Mouse (Mus musculus) intestine, embryonic 16.5 days (tissue): Measurements from ENCODE around the gene Nsun7. TPM values are rescaled to one million over a fixed set of nuclear protein-coding genes. Genes with fewer than 3 reads are reported as not detected.

Experiments
- ATAC-seq: fragments of 200-750 bp; cut with Nextera tagmentation; 2 replicates; pipeline ENCODE4 v1.8.0; 2017; ENCODE audit warnings: moderate TSS enrichment, moderate library complexity
- H3K27ac ChIP-seq: fragments of 300-500 bp; sonication (generic); 2 replicates; pipeline ENCODE4 v1.5.1; 2014; ENCODE audit warnings: mild to moderate bottlenecking, low read length
- H3K27me3 ChIP-seq: fragments of 300-500 bp; sonication (generic); replicated peaks from 2 replicates; pipeline ENCODE4 v1.6.1; 2014; ENCODE audit warnings: low read length, control low read depth, mixed read lengths; ENCODE audit not compliant: control insufficient read depth, insufficient read depth
- H3K36me3 ChIP-seq: fragments of 300-500 bp; sonication (generic); 2 replicates; pipeline ENCODE4 v1.6.1; 2014; ENCODE audit warnings: low read length, control low read depth; ENCODE audit not compliant: control insufficient read depth, insufficient read depth
- H3K4me1 ChIP-seq: fragments of 300-500 bp; sonication (generic); 2 replicates; pipeline ENCODE4 v1.6.1; 2014; ENCODE audit warnings: low read length, control low read depth, mixed read lengths; ENCODE audit not compliant: control insufficient read depth, insufficient read depth
- H3K4me2 ChIP-seq: fragments of 300-500 bp; sonication (generic); 2 replicates; pipeline ENCODE4 v1.6.1; 2014; ENCODE audit warnings: low read depth, low read length, control low read depth
- H3K4me3 ChIP-seq: fragments of 300-500 bp; sonication (generic); 2 replicates; pipeline ENCODE4 v1.5.1; 2014; ENCODE audit warnings: mild to moderate bottlenecking, low read length
- H3K9ac ChIP-seq: fragments of 300-500 bp; sonication (generic); 2 replicates; pipeline ENCODE4 v1.6.1; 2014; ENCODE audit warnings: low read depth, low read length
- H3K9me3 ChIP-seq: fragments of 300-500 bp; sonication (generic); 2 replicates; pipeline ENCODE4 v1.6.1; 2016; ENCODE audit warnings: low read length, control low read depth; ENCODE audit not compliant: control insufficient read depth
- WGBS: fragments of 180-500 bp; shearing (Covaris S2); extraction: QIAGEN DNeasy Blood & Tissue Kit; methylation state at CpG from one replicate; pipeline ENCODE4 v1.1.7; 2014; 5-methylcytosine and 5-hydroxymethylcytosine counted together
- polyA plus RNA-seq: library from polyadenylated mRNA; unstranded; fragments of >200 nt; fragmentation: Nextera tagmentation; extraction: Ambion mirVana; gene quantifications from 2 replicates; pipeline ENCODE4 v1.2.1, GENCODE M21; 2015

Gene Nsun7
- polyA plus RNA-seq, result 0.13 and 0.17 TPM in 2 replicates

DNA sequence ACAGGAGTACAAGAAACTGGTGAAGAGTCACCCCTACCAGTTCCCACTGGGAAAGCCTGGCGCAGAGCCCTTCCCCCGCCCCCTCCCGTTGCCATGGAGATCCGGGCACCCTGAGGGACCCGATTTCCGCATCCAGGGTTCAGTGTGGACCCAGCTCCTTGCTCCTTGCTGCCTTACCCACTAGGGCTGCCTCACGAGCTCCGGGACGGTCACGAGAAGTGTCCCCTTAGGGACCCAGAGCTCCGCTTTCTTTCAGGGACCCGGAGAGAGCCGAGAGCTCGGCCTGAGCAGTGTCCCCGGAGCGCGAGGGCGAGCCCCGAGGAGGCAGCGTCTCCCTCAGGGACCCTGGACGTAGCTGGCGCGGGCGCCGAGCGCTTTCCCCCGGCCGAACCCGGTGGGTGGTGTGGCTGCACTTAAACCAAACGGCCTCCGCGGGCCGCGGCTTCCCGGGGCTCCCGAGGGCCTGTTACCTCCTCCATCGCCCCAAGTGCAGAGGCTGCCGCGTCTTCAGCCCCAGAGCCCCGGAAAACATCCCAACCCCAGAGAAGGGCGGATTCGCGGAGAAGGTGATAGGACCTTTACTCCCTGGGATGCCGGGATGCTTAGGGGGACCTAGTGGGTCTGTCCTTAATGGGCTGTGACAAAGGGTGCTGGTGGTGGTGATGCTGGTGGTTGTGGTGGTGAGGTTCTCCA, at the start of gene Nsun7:
Gene Nsun7, plus strand, starts transcription at position 142 of the 693 bp plus-strand sequence.
- H3K4me3 ChIP-seq, result peak within 1 kb of the TSS; percentile 58
- no peaks in the 10 kb centered on the region; the same call in 1 of the 2 replicates for H3K27me3 ChIP-seq
- H3K36me3 ChIP-seq, result no peaks in the 10 kb centered on the region
- peak; percentile 84 for ATAC-seq
- peak within 1 kb of the TSS; percentile 72 for H3K9ac ChIP-seq
- no peak within 1 kb of the TSS for H3K27ac ChIP-seq
- no peaks in the 10 kb centered on the region for H3K9me3 ChIP-seq
- peak within 1 kb of the TSS; percentile 90 for H3K4me2 ChIP-seq
- no peaks in the 10 kb centered on the region for H3K4me1 ChIP-seq
- WGBS, result 1% methylated on average over 44 of the region's 44 CpGs

GRCm38 (mm10) chr5:66214395-66214935, 45.2 kb upstream of the Nsun7 start:
- peak; percentile 22; the same call in 1 of the 2 replicates for ATAC-seq
- no peak overlapping the region for H3K4me3 ChIP-seq
- H3K4me1 ChIP-seq, result peaks cover 9% of the 10 kb centered on the region; the same call in 1 of the 2 replicates
- 60% methylated on average over 7 of the region's 7 CpGs for WGBS
- no peak overlapping the region for H3K4me2 ChIP-seq
- H3K27me3 ChIP-seq, result no peaks in the 10 kb centered on the region
- H3K9ac ChIP-seq, result no peak overlapping the region
- no peaks in the 10 kb centered on the region for H3K36me3 ChIP-seq
- H3K9me3 ChIP-seq, result no peaks in the 10 kb centered on the region
- H3K27ac ChIP-seq, result no peak overlapping the region

- Histone ChIP-seq H3K4me2 (0 out of 2 replicates have a peak overlapping the region, but pooled peaks have one; percentile 9), H3K9me3 (no peaks in the 10 kb centered on the region), H3K27ac (peak overlapping the region; percentile 53), H3K4me3 (no peak overlapping the region), H3K9ac (no peak overlapping the region), H3K4me1 (peaks cover 19% of the 10 kb centered on the region), H3K36me3 (no peaks in the 10 kb centered on the region), H3K27me3 (no peaks in the 10 kb centered on the region)
- WGBS, result 45% methylated on average over 10 of the region's 10 CpGs
- ATAC-seq, result peak; percentile 80
Measured at GRCm38 (mm10) chr5:66215569-66216277, 44.0 kb upstream of the Nsun7 start.

- H3K36me3 ChIP-seq, result no peaks in the 10 kb centered on the region
- WGBS, result 50% methylated on average over 6 of the region's 6 CpGs
- no peak overlapping the region for H3K4me3 ChIP-seq
- H3K9ac ChIP-seq, result no peak overlapping the region
- H3K9me3 ChIP-seq, result no peaks in the 10 kb centered on the region
- no peak overlapping the region for H3K27ac ChIP-seq
- no peak for ATAC-seq
- no peaks in the 10 kb centered on the region for H3K27me3 ChIP-seq
- H3K4me1 ChIP-seq, result peaks cover 18% of the 10 kb centered on the region
- no peak overlapping the region; the same call in 1 of the 2 replicates for H3K4me2 ChIP-seq
Measured at GRCm38 (mm10) chr5:66219692-66220091, 40.0 kb upstream of the Nsun7 start.

DNA sequence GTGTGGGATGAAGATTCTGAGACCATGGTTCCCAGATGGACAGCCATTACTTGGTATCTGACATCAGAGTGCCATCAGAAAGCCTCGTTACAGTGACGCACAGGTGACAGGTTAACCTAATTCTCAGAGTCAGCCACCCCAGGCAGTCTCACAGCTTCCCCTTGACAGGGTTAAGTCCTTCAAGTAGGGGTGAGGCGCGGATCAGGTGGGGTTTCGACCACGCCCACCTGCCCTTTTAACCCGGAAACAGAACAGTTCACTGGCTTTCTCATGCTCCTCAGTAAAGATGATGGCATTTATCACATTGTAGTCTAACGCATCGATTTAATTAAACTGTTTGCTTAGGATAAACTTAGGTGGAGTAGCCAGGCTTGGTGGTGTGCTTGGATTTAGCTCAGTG, 39.1 kb upstream of the Nsun7 start:
- Histone ChIP-seq H3K36me3 (no peaks in the 10 kb centered on the region), H3K9ac (no peak overlapping the region), H3K4me3 (no peak overlapping the region), H3K9me3 (no peaks in the 10 kb centered on the region), H3K27ac (no peak overlapping the region), H3K27me3 (no peaks in the 10 kb centered on the region), H3K4me1 (peaks cover 16% of the 10 kb centered on the region), H3K4me2 (no peak overlapping the region)
- WGBS, result 64% methylated on average over 9 of the region's 9 CpGs
- ATAC-seq, result peak; percentile 42

DNA sequence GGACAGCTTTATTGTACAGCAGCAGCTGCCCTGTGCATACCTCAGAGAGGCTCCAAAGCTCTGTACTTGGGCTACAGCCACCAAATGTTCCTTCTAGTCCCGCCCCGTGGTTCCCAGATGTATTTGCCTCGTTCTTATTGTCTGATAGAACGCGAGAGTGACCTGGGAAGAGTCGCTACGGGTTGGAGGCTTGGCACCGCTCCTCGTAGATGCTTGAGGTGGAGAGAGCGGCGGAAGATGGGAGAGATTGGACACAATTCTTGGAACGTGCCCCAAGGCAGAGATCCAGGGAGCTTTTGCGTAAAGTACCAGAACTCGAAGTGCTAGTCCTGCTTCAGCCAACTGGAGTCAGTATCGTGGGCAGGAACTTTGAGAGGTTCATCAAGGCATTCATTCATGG, 36.8 kb upstream of the Nsun7 start:
- Histone ChIP-seq H3K4me3 (no peak overlapping the region), H3K27me3 (no peaks in the 10 kb centered on the region), H3K36me3 (no peaks in the 10 kb centered on the region), H3K4me2 (no peak overlapping the region), H3K4me1 (peaks cover 16% of the 10 kb centered on the region), H3K9ac (no peak overlapping the region), H3K9me3 (no peaks in the 10 kb centered on the region), H3K27ac (no peak overlapping the region)
- no peak for ATAC-seq
- WGBS, result 92% methylated on average over 15 of the region's 15 CpGs

- Histone ChIP-seq H3K36me3 (no peaks in the 10 kb centered on the region), H3K9ac (no peak overlapping the region), H3K4me3 (no peak overlapping the region), H3K4me2 (no peak overlapping the region), H3K9me3 (no peaks in the 10 kb centered on the region), H3K27ac (no peak overlapping the region), H3K27me3 (no peaks in the 10 kb centered on the region), H3K4me1 (no peaks in the 10 kb centered on the region)
- ATAC-seq, result no peak
- WGBS, result 93% methylated on average over 7 of the region's 7 CpGs
Measured at GRCm38 (mm10) chr5:66226526-66226925, 33.2 kb upstream of the Nsun7 start.

GRCm38 (mm10) chr5:66231660-66232269, 27.9 kb upstream of the Nsun7 start:
- ATAC-seq, result no peak
- no peak overlapping the region for H3K4me2 ChIP-seq
- WGBS, result 70% methylated on average over 8 of the region's 8 CpGs

DNA sequence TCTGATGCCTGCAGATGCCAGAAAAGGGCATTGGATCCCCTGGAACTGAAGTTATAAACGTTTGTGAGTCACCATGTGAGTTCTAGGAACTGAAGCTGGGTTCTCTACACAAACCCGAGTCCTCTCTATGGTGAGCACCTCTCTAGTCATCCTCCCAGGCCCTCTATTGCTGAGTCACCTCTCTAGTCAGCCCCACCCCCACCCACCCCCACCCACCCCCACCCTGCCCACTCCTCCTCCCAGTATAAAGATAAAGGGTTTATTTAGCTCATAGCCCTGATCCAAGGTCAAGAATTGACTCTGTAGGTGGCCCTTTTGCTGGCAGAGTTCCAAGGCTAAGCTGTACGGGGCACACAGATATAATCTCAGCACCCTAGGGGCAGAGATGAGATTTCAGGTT, 27.2 kb upstream of the Nsun7 start:
- H3K4me3 ChIP-seq, result no peak overlapping the region
- no peak overlapping the region for H3K9ac ChIP-seq
- H3K27me3 ChIP-seq, result no peaks in the 10 kb centered on the region
- ATAC-seq, result peak; percentile 96
- WGBS, result 47% methylated on average over 3 of the region's 3 CpGs
- no peaks in the 10 kb centered on the region for H3K9me3 ChIP-seq
- no peaks in the 10 kb centered on the region for H3K36me3 ChIP-seq
- no peaks in the 10 kb centered on the region for H3K4me1 ChIP-seq
- H3K27ac ChIP-seq, result no peak overlapping the region
- H3K4me2 ChIP-seq, result no peak overlapping the region

More at GRCm38 (mm10) chr5:66231660-66232269, 27.9 kb upstream of the Nsun7 start:
- H3K4me1 ChIP-seq, result no peaks in the 10 kb centered on the region
- no peaks in the 10 kb centered on the region for H3K27me3 ChIP-seq
- H3K9me3 ChIP-seq, result no peaks in the 10 kb centered on the region
- H3K27ac ChIP-seq, result no peak overlapping the region
- no peaks in the 10 kb centered on the region for H3K36me3 ChIP-seq
- no peak overlapping the region for H3K9ac ChIP-seq
- H3K4me3 ChIP-seq, result no peak overlapping the region
